Mouse (Mus musculus) fibroblast of lung, adult 2 months (primary cell): ENCODE data around the gene Inhbc.

Experiments used
- DNase-seq: peaks from one replicate; pipeline ENCODE4 v3.0.0-alpha.2; 2011; ENCODE audit warnings: low read depth

The Inhbc gene

DNA sequence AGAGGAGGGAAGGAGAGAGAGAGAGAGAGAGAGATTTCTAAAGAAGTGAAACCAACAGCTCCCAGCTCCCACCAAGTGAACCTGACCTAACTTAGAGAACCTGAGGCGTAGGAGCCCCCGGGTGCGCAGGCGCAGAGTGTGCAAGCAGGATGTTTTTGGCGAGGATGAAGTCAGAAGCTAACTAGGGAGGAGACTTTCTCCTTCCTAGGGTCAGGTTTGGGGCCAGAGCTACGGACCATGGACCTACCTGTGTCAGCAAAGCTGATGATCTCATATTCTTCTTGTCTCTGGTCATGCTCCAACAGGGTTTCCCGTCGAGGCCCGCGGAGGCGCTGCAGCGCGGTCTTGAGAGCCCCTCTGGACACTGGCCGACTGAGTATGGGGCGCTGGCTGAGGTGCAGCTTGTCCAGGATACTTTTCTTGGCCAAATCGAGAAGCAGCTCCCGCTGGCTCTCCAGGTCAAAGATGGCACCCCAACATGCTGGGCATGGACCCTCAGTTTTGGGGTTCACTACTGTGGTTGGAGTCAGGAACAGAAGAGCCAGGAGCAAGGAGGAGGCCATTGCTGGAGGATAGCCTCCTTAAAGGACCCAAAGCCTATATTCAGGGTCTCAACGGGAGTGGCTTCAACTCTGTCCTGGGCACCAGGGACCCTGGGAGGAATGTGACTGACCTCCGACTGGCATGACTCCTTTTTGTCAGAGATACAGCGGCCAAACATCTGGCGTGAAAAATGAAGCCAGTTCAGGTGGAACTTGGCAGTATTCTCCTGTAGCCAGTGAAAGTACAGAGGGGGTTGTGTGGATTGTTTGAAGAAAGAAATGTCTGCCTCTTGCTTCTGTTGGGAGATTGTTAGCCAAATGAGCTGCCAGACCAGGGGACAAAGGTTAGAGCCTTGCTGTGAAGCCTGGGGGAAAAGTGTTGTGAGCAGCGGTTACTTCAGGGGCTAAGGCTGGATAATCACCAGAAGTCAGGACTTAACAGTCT is at the start of gene Inhbc:
Inhbc (minus strand) TSS at position 598 of the 987 bp plus-strand sequence.
- no peak for DNase-seq

DNA sequence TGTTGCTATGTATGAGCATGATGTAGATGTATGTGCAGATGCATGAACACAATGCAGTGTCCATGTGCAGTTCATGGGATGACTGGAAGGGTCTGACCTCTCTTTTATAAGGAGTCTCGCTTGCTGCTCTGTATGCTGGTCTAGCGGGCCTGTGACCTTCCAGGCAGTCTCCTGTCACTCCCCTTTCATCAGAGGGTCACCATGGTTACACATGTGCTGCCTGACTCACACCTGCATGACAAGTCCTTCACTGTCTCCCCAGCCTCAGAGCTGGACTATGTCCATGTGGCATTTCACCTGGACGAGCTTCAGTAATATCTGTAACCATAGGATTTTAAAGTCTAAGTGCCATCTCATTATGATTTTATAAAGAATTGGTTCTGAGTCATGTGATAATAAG is 43.9 kb upstream of the Inhbc start:
- DNase-seq = no peak

DNA sequence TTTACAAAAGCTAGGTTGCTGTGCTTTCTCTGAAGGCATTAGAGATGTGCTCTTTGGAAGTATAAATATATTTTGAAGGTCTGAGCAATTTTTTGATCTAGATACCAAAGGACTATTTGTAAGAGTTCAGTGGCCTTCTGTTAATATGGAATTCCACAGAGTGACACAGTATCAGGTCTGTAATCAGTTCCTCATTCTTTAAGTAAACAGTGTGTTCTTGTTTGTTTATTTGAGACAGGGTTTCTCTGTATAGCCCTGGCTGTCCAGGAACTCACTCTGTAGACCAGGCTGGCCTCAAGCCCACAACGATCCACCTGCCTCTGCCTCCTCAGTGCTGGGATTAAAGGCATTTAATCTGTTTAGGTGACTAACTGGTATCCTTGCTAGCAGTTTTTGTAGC is 43.4 kb upstream of the Inhbc start:
- DNase-seq = no peak

DNA sequence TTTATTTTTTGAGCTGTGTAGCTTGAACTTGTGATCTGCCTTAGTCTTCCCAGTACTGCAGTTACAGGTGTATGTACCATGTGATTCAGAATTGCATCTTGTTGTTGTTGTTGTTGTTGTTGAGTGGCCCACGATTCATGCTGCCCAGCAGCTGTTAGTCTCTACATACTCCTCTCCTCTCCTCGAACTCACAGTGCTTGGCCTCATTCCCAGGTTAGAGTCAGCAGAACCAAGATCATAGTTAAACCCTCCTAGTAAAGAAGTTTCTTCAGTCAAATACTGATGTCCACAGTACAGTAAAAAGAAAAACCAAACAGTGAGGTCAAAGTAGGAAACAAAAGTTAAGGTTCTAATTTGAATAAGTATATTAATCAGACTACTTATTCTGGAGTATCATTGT is 42.5 kb upstream of the Inhbc start:
- no peak for DNase-seq

DNA sequence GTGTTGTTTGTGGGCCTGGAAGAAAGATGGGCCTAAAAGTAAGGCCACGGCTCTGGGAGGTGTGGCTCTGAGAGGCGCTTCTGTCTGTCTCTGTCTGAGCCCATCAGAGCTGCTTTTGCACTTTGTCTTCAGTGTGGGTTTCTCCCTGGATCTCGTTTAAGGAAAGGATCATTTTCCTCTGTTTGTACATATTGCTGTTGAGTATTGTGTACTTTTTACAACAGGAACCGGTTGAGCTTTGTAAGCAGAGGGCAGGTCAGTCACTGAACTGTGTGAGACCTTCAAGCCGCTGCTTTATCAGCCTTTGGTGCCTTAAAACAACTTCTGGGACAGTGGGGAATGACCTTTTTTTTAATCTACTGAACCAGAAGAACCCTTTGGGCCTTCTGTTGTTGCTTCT is 41.9 kb upstream of the Inhbc start:
- no peak for DNase-seq

DNA sequence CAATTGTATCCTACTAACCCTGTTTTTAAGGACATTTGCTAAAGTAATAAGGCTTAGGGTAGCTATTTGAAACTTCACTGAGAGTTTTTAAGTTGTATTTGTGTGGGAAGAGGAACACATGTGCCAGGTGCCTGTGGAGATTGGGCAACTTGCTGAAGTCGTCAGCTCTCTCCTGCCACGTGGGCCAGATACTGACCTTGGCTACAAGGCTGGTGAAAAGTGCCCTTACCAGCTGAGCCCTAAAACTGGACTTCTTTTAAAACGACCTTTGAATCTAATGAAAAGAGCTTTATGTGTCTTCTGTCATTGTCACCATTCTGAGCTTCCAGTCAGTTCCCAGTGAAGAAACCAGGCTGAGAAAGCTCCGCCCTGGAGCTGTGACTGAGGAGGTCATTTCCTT is 37.2 kb upstream of the Inhbc start:
- DNase-seq = no peak

DNA sequence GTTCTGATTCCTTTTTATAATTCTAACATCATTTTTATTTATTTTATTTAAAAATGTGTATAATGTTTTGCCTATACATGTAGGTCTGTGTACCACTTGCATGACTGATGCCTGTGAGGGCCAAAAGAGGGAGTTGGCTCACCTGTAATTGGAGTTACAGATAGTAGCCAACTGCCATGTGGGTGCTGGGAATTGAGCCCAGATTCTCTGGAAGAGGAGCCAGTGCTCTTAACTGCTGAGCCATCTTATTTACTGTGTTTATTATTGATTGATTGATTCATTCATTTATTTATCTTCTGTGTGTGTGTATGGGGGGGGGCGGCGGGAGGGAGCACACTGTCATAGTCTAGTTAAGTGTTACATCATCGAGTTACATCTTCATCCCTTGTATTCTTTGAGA is 34.5 kb upstream of the Inhbc start:
- DNase-seq = no peak

DNA sequence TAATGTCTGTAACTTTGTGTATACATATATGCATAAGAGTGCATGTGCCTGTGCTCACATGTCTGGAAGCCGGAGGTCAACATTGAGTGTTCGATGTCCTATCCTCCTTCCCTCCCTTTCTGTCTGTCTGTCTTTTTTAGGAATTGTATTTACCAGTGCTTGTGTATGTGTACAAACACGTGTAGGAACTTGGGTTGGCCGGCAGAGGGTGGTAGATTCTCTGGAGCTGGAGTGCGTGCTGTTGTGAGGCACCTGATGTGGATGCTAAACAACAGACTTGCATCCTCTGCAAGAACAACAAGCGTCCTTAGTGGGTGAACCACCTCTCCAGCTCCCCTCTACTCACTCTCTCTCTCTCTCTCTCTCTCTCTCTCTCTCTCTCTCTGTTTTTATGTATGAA is 21.5 kb upstream of the Inhbc start:
- no peak for DNase-seq

DNA sequence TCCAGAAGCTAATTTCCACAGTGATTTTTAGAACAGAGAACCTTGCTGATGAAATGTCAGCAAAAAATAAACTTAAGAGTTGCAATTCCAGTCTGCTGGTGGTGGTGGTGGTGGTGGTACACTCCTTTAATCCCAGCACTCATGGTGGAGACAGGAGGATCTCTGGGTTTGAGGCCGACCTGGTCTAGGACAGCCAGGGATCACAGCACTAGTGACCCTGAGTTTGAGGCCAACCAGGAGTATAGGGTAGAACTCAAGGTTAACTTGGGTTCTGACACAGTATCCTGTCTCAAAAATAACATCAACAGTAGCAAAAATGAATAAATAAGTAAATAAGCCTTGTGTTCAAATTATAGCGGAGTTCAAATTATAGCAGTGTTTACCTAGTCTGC is 11.5 kb upstream of the Inhbc start:
- no peak for DNase-seq

DNA sequence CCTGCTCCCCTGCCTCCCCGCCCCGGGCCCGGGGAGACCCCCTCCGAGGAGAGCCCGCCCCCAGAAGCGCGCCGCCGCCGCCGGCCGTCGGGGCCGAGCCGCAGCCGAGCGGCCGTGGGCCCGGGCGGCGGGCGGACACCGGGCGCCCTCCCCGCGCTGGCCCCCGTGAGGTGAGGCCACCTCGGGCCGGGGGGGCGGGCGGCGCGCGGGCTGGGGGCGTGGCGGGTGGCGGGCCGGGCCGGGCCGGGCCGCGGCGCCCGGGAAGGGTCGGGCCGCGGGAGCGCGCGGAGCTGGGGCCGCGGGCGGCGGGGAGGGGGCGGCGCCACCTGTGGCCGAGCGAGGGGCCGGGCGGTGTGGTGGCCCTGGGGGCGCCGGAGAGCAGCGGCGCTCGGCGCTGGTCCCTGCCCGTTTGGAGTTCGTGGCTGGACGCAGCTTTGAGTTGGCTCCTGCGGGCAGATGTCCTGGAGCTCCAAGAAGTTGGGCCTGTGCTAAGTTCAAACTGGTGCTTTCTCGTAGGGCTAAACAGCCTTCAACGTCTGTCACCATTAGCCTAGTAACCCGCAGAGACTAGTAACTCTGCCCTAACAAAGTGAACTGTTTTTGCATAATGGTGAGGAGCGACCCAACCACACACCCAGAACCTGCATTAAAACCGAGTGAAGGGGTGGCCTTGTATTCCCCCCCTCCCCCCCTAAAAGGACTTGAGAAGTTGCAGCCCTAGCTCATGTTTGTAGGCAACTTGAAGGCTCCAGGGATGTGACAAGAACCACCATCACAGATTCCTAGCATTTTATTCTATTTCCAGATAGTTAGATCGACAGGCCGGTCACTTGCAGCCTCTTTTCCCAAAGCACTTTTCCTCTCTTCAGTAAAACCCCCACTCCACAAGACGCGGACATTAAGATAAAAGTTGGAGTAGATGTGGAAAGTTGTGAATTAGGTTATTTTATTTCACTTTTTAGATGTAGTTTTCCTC is 10.8 kb upstream of the Inhbc start:
- DNase-seq = peak; percentile 13

DNA sequence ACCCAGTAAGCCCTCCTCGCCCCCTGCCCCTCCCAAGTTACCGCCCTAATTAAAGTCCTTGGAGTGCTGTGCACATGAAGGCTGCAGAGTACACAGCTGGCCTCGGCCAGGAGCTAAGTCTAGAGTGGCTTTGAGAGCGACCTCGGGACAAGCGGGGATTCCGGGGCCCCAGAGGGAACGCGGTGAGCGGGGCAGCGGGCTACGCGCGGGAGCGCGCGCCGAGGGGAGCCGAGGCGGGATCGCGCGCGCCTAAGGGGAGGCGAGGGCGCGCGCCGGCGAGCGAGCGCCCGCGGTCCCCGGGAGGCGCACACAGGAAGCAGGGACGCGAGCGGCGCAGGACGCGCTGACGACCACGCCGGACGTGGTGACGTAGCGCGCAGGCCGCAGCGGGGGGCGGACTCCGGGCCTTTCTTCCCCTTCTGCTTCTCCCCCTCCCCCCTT is 10.0 kb upstream of the Inhbc start, which contains the start of gene R3hdm2:
R3hdm2 (plus strand) TSS at position 77 of the 441 bp plus-strand sequence.
- peak; percentile 58 for DNase-seq

DNA sequence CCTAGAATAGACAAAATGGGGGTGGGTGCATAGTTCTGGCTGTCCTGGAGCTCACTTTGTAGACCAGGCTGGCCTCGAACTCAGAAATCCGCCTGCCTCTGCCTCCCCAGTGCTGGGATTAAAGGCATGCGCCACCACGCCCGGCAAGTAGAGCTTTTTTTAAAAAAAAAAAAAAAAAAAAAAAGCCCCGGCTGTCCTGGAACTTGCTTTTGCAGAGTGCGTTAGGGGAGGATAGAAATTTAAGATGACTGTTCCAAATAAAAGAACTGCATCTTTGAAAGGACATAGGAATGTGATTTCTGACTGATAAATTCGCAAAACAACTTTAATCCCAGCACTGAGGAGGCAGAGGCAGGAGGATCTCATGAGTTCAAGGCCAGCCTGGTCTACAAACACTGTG is 9.4 kb upstream of the Inhbc start:
- no peak for DNase-seq

DNA sequence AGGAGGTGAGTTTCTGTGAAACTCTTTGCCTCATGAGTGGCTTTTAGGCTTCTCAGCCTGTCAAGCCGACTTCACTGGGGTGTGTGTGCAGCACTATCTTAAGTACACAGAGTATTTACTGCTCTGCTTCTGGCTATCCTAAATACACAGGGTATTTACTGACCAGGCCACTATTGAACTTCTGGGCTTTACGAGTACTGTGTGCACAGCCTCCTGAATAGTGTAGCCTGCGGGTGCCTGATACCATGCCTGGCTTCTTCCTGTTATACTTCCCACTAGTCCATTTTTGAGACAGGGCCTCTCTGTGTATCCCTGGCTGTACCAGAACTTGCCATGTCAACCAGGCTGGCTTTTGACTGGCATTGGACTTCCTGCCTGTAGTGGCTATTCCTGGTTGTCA is 7.5 kb upstream of the Inhbc start:
- no peak for DNase-seq

DNA sequence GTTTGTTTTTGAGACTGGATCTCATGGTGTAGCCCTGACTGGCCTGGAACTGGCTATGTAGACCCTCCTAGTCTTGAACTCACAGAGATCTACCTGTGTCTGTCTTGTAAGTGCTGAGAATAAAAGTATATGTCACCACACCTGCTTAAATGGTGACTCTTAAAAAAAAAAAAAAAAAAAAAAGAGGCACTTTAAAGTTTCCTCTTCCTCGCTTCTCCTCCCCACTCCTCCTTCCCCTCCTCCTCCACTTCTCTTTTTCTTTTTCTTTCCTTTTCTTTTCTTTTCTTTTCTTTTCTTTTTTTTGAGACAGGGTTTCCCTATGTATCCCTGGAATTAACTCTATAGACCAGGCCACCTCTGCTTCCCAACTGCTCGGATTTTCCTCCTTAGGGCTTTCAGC is 792 bp upstream of the Inhbc start:
- DNase-seq = no peak

DNA sequence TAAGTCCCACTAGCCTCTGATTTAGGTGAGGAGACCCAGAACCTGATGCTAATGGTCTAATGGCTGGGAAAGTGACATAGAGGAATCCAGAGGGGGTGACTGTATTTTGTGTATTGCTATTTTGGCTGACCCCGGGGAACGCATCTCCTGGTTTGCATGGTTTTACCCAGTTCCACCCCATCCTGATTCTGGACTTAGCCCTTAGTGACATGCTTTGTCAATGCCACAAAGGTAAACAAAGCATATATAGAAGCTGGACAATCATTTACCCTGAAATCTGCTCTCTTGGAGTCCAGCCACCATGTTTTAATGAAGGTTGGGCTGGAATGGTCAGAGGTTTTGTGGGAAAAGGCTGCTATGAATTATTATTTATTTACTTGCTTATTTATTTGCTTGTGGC is 2.0 kb downstream of the Inhbc start:
- DNase-seq = no peak

DNA sequence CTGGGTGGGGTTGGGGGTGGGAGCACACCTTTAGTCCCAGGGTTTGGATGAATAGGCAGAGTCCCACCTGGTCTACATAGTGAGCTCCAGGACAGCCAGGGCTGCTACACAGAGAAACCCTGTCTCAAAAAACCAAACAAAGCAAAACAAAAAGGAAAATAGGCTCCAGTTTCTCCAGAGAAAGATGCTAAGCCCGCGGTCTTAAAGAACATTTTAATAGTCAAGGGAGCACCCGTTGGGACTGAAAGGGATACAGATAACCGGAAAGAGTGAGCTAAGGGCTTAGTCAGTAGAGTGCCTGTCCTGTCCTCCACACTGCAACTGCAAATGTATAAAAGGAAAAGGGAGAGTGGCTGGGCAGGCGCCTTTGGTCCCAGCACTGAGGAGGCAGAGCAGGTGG is 3.1 kb downstream of the Inhbc start:
- no peak for DNase-seq

DNA sequence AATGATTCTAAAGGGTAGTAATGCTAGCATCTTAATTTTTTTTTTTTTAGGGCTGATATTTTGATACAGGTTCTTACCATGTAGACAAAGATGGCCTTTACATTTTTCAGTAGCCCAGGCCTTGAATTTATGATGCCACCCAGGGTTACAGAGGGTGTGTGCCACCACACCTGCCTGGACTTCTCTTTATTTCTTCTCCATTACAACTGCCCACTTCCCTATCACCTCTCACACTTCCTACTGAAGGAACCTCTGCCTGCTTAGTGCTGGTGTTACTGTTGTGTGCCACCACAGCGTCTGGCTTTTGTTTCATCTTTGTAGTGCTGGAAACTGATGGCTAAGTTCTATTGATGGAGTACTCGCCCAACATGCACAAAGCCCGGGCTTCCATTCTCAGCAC is 9.5 kb downstream of the Inhbc start:
- no peak for DNase-seq

DNA sequence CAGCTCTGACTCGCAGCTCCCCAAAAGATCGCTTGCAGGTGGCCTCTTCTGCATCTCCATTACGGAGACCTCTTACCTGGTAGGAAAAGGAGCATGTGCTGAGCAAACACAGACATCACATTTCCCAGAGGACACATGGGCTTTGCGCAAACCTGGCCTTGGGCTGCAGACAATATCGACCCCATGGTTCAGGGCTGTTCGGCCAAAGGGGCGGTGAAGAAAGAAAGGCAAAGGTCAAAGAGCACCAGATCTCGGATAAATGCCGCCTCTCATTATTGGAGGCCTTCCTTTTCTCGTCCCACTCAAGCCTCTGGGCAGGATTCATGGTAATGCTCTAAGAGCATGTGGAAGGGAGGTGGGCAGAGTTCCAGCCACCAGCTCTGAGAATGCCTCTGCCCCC is 14.9 kb downstream of the Inhbc start:
- no peak for DNase-seq

DNA sequence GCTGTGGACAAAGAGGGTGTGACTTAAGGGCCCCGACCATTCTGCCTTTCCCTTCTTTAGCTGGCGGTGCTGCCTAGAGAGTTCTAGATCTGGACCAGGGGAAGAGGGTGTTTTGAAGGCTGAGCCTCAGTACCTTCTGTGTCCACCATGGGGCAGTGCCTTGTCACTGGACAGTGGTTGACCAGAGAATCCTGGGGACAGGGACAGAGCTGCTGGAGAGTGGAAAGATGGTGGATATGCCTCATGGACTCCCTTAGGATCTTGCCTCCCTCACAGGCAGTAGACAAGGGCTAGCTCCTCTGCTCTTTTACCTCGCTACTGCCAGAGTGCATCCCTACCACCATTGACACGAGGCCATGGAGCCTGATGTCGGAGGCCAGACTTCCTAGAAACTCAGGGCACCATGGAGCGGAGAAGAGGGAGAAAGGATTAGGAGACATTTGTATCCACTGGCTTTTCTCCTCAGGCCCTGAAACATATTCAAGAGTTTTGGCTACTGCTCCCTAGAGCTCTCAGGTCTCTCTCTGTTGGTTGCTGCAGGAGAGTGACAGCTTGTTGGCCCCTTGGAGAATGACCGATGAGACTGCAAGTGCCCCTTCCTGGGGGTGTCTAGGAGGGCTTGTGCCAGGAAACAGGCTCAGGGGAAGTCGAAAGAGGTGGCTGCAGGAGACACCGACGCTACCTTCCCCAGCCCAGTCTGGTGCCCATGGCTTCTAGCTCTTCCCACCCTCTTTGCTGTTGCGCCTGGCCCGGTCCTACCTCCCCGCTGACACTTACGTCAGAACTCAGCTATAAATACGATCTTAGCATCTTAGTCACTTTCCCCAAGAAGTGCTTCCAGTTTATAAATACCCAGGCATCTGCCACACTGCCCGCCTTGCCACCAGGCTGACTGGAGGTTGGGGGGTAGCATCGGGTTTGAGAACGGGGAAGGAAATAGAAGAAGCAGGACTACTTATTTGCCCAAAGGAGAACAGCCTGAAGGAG is 16.0 kb downstream of the Inhbc start, which contains the start of gene Inhbe:
Inhbe (minus strand) TSS at position 503 of the 987 bp plus-strand sequence.
- no peak for DNase-seq

DNA sequence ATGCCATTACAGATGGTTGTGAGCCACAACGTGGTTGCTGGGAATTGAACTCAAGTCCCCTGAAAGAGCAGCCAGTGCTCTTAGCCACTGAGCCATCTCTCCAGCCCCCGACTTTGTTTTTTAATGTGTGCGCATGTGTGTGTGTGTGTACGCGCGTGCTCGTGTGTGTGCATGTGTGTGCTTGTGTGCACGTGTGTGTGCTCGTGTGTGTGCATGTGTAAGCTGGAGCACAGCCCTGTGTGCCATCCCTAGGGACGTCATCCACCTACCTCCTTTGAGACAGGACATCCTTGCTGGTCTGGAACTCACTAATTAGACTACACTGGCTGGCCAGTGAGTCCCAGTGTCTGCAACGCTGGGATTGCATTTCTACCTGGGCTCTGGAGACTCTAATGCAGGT is 17.5 kb downstream of the Inhbc start:
- no peak for DNase-seq

DNA sequence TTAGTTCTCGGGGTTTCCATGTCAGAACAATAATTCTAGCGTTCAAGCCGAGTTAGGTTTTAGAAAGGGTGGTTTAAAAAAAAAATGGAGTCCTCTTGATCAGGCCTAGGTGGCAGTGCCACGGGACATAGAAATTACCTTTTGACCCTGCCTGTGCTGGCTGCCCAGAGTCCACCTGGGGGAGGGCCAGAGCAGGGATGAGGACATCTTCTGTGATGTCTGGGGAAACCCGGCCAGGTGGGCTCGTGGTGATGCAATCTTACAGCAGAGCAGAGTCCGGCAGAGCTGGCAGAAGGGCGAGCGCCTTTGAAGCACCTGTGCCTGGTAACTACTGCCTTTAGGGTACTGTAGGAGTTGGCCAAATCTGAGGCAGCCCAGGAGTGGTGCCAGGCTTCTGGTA is 18.0 kb downstream of the Inhbc start:
- DNase-seq = no peak
